Mouse (Mus musculus) cerebellum, postnatal 4 days (tissue): ENCODE data around the gene Thbs3.
A peak's percentile ranks its signal among the peaks of the same experiment; 100 is the strongest.

Experiments used
- DNase-seq, 2 experiments: peaks; one replicate each; pipeline ENCODE4 v3.0.0; 2022; ENCODE audit warnings: low spot score in 2 of 2, mixed read lengths in 1 of 2

Gene Thbs3

GRCm38 (mm10) chr3:89227307-89228179, 12.6 kb downstream of the Thbs3 start:
- peak; percentile 70 to 80 for DNase-seq

GRCm38 (mm10) chr3:89228180-89228549, 13.2 kb downstream of the Thbs3 start:
- DNase-seq, result peak; percentile 77 to 91

DNA sequence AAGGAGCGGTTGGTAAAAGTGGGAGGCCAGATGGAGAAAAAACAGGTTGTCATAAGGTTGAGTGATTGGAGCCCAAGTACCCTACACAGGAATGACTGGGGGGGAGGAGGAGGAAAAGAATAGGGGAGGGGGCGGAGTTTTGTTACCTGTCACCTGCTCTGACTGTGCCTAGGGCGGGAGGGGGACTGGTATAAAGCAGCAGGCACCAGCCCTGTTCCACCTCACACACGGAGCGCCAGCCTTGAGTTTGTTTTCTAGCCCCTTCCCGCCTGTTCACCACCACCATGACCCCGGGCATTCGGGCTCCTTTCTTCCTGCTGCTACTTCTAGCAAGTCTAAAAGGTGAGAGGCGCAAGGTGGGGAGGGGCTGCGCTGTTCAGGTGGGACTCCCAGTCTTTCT, 13.9 kb downstream of the Thbs3 start, which contains the start of gene Muc1:
Muc1 (plus strand) TSS at position 222 of the 400 bp plus-strand sequence.
- DNase-seq, result no peak

DNA sequence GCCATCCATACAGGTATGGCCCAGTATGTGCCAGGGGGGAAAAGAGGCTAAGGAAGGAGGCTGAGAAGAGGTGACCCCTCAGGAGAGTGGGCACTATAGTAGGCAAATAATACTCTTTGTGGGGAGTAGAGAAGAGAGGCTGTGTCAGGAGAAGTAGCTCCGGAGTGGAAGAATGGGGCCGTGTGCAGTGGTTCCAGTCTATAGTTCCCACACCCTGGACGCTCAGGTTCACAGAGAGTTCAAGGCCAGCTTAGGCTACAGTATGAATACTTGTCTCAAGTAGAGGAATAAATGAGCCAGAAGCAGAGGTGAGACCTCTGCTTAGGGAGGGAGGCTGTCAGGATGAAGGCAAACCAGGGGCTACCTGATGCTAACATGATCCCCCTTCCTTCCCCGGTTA, 14.3 kb downstream of the Thbs3 start:
- DNase-seq, result no peak

DNA sequence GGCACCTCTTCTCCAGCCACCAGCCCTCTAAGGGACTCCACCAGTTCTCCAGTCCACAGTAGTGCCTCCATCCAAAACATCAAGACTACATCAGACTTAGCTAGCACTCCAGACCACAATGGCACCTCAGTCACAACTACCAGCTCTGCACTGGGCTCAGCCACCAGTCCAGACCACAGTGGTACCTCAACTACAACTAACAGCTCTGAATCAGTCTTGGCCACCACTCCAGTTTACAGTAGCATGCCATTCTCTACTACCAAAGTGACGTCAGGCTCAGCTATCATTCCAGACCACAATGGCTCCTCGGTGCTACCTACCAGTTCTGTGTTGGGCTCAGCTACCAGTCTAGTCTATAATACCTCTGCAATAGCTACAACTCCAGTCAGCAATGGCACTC, 15.6 kb downstream of the Thbs3 start:
- DNase-seq, result no peak

DNA sequence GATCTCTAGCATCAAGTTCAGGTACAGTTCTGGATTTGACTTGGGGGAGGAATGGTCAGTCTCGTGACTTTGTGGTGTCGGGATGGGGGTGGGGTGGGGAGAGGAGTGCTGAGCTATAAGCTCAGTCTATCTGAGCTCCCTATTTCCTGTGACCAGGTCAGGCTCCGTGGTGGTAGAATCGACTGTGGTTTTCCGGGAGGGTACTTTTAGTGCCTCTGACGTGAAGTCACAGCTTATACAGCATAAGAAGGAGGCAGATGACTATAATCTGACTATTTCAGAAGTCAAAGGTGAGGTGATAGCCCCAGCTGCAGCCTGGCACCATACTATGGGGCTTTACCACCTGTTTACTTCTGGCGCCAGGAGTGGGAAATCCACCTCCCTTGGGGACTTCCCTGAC, 16.4 kb downstream of the Thbs3 start:
- no peak for DNase-seq

- no peak for DNase-seq
These were observed 16.8 kb downstream of the Thbs3 start for GRCm38 (mm10) chr3:89231772-89232275.

- DNase-seq, result no peak
These were observed 17.6 kb downstream of the Thbs3 start for GRCm38 (mm10) chr3:89232614-89233013.

DNA sequence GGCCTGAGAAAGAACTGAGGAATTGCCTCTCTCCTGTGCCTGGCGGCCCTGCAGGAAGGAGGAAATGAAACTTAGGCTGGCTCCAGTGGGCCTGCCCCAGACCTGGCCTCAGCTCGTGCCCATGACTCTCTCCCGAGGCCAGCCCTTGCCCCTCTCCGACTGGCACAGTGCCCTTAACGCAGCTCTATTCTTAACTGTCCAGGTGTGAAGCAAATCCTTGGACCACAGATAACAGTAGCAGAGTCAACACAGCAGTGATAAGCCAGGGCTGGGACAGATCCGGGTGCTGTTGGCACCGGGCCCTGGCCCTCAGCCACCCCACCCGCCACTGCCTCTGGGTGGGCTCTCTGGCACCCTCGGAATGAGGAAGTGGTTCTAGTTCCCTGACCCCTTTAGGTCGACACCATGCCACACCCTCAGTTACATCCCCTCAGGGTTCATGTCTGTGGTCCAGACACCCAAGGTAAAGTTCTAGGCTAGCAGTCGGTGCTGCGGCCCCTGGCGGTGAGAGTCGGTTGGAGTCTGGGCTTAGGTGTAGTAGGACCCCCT, 18.7 kb downstream of the Thbs3 start:
- no peak for DNase-seq

DNA sequence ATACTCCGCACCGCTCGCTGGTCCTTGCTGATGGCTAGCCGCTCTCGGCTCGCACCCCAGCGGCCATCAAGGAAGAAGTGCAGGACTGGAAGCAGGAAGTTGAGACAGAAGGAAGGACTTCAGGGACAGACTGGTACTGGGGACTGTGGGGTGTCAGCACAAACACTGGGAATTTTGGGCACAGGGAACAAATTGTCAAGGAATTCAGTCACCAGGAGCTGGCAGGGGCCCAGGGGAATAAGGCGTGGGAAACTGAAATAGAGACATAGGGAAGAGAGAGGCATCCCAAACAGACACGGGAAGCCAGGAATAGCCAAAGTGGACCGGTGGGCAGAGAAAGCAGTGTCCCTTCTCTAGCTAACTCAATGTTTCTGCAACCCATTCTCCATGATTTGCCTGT, 21.5 kb downstream of the Thbs3 start:
- no peak for DNase-seq

- DNase-seq, result no peak
These were observed 22.7 kb downstream of the Thbs3 start for GRCm38 (mm10) chr3:89237682-89238081.

DNA sequence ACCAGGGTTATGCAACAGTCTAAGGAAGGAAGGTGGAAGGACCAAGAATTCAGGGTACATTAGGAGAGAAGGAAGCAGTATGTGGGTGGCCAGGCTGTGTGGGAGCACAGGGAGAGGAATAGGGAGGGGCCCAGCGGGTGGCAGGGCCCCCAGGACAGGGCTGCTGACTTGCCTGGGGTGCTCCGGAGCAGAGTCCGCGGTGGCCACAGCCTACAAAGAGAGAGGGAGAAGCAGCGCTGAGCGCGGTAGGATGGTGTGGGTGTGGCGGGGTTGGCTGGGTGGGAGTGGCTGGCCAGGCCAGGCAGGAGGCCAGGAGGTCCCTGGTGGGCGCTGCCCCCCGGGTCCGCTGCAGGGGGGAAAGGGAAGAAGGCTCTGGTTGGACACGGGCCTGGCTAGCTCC, 23.5 kb downstream of the Thbs3 start:
- DNase-seq, result no peak

DNA sequence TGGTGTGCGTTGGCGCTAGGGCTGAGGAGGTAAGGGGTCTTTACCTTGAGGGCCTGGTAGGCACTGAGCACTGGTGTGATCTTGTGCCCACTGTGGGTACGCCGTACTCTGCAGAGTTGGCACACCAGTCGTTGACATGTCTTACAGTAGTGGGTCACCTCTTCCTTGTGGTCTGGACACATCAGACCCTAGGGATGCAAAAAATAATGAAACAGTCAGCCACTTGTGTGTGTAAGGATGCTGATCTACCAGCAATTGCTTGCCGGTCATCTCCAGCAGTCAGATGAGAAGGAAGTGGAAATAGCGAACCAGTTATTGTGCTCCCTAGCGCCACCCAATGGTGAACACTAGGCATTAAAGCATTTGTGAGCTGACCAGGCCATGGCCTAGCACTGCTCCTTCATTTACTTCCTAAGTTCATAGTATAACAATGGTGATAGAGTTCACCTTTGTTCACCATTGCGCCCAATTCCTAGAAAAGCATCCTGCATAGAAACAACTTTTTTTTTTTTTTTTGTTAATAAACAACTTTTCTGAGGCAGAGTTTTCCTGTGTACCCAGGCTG, 27.4 kb downstream of the Thbs3 start:
- peak in 1 of 2 experiments; percentile 75 for DNase-seq

- no peak for DNase-seq
These were observed 28.6 kb downstream of the Thbs3 start for GRCm38 (mm10) chr3:89243609-89244008.

DNA sequence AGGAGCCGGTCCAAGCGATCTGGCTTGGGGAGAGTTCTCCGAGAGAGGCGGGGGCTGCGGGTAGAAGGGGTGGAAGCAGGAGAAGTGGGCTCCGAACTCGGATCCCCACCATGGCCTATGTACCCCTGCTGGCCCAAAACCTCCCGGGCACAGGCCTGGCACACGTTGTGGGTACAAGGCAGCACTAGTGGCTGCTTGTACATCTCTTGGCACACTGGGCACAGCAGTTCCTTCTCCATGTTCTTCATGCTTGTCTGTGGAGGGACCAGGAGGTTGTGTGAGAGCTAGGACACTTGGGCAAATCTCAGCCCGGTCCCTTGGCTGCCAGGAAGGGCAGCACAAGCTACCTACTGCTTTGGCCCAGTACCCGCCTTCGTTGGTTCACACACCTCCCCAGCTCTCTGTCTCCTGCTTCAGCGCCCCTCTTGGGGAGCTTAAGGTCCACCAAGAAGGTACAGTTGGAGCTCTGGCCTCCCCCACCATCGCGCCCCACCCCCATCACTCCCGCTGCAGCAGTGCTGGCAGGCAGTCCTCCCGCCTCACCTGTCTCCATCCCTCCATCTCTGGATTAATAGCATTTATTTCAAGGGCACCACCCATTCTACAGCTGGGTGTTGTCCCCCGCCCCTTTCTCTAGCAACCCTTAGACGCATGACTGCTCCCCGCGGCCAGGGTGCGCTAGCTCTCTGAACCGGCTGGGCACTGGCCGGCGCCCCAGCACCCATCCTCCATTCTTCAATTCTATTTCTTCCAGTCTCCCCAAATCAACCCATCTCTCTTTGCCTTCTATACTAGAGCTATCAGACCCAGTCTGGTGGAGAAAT, 29.4 kb downstream of the Thbs3 start:
- peak in 1 of 2 experiments; percentile 42 for DNase-seq

- DNase-seq, result peak; percentile 61 to 83
These were observed 30.2 kb downstream of the Thbs3 start for GRCm38 (mm10) chr3:89244982-89245687.

- peak in 1 of 2 experiments; percentile 63 for DNase-seq
These were observed 30.8 kb downstream of the Thbs3 start, which contains the start of gene Krtcap2 for GRCm38 (mm10) chr3:89245688-89246171. TSS of gene Krtcap2 (plus strand) at chr3:89245966.

DNA sequence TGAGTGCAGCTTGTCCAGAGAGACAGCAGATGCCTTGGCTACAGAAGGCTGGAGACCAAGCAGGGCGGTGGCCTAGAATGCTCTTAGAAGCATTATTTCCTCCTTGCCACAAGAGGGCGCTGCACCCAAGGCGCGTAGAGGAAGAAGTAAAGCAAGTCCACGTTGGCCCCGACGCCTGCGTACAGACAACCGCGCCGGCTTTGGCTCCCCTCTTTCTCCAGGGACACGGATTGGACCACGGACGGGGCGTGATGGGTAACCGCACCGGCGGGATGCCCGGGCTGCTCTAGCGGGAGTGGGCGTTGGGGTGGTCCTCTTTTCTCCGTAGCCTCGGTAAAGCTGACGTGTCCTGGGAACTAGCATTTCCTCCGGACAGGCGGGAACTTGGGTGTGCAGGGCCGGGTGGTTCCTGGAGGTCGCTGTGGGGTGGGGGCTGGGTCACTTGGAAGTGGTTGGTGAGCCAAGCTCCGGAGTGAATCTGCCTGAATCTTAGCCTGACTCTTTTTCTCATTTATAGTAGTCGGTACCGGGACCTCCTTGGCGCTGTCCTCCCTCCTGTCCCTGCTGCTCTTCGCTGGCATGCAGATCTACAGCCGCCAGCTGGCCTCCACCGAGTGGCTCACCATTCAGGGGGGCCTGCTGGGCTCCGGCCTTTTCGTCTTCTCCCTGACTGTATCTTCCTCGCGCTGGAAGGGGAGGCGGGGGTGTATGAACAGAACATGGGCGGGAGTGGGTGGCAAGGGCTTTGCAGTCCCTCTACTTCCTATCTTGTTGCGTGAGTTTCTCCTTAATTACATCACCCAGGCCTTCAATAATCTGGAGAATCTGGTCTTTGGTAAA, 31.5 kb downstream of the Thbs3 start, which contains the start of gene Trim46:
Trim46 (minus strand) TSS at position 49 of the 840 bp plus-strand sequence.
- DNase-seq, result peak; percentile 80 to 86

GRCm38 (mm10) chr3:89247466-89247865, 32.5 kb downstream of the Thbs3 start:
- no peak for DNase-seq
